Mouse (Mus musculus) kidney, postnatal 25 days (tissue): Measurements from ENCODE around the gene B3gnt2.
A peak's percentile ranks its signal among the peaks of the same experiment; 100 is the strongest.

ENCODE experiments used
- DNase-seq, 2 experiments: peaks; one replicate each; pipeline ENCODE4 v3.0.0; 2021; ENCODE audit warnings: mixed read lengths in 2 of 2

Gene B3gnt2

GRCm38 (mm10) chr11:22719570-22719969 lies 141.2 kb downstream of the B3gnt2 start:
- no peak for DNase-seq

DNA sequence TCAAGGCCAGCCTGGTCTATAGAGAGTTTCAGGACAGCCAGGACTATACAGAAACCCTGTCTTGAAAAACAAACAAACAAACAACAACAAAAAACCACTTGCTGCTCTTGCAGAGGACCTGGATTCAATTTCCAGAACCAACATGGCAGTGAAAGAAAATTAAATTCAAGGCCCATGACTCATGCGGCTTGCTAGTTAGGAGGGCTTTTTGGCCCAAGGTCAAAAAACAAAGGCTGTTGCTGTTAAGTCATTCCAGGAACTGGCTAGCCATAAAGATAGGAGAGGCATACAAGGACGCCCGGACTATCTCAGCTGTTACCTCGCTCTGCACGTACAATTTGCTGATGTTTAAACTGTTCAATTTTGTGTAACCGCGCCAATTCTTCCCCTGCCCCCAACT lies 142.7 kb downstream of the B3gnt2 start:
- no peak for DNase-seq

DNA sequence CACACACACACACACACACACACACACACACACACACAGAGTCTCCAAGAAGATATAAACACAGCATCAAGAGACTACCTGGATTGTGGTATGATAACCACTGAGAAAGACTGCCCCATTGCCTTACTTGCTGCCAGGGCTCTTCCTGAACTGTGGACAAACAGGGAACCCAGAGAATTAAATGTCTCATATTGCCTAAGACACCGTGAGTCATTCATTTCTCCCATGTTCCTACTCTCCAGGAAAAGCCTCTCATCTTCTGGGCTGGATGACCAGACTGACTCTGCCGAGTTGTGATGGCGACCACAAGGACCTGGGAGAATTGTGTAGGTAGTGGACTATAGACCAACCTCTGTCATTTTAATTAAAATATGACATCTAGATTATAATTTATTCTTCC lies 149.4 kb downstream of the B3gnt2 start:
- DNase-seq = no peak

- DNase-seq = peak in 1 of 2 experiments; percentile 33
Observed at GRCm38 (mm10) chr11:22710596-22710995, 150.2 kb downstream of the B3gnt2 start.
